Mouse (Mus musculus): Measurements from ENCODE around the gene Zfp704.

- TF ChIP-seq MAX (IDR thresholded peaks at IDR 0.05) (no peak), USF1 (IDR thresholded peaks at IDR 0.05; ENCODE audit: low read depth) (no peak)
Measured at GRCm38 (mm10) chr3:9554916-9555315, 55.0 kb downstream of the Zfp704 start.

Measured in C2C12 (cell line).